Mouse (Mus musculus): Measurements from ENCODE around the gene Cycs. TPM values are rescaled to one million over a fixed set of nuclear protein-coding genes. Genes with fewer than 3 reads are reported as not detected.

Cycs gene
- total and polyA plus RNA-seq, 2 experiments from 2014 or later = 48.8 to 74.7 TPM

DNA sequence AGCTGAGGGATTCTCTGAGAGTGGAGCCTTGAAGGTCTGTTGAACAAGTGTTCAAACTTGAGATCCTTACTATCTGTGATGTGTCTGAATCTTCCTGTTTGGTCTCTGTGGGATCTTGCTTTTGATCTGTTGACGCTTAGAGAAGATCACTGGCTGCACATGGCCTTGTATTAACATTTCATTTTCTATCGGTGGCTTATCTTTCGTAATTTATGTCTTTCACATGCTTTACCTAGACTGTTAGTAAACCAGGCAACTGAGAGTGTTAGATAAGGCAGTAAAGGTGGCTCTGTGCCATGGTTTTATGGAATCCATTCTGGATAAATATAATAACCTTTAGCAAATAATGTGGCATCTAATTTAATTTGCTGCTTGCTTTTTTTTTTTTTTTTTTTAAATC is 23.9 kb upstream of the Cycs start:
- ATAC-seq (no peak), DNase-seq (no peak)
- no peak overlapping the region for H3K9ac ChIP-seq
- H3K36me3 ChIP-seq (ENCODE audit: insufficient read depth) = no peaks in the 10 kb centered on the region
- H3K4me2 ChIP-seq (ENCODE audit: low read depth) = no peak overlapping the region
- H3K27me3 ChIP-seq (ENCODE audit: insufficient read depth, low read length) = no peaks in the 10 kb centered on the region
- no peak for TF ChIP-seq CTCF (IDR thresholded peaks at IDR 0.05; ENCODE audit: low read depth)
- H3K4me1 ChIP-seq (ENCODE audit: insufficient read depth) = no peaks in the 10 kb centered on the region
- no peaks in the 10 kb centered on the region for H3K9me3 ChIP-seq (ENCODE audit: low read length)
- H3K27ac ChIP-seq (ENCODE audit: low read depth, low read length) = no peak overlapping the region
- H3K4me3 ChIP-seq (ENCODE audit: low read depth, low read length) = no peak overlapping the region
- WGBS = 89% methylated on average over 3 of the region's 3 CpGs

DNA sequence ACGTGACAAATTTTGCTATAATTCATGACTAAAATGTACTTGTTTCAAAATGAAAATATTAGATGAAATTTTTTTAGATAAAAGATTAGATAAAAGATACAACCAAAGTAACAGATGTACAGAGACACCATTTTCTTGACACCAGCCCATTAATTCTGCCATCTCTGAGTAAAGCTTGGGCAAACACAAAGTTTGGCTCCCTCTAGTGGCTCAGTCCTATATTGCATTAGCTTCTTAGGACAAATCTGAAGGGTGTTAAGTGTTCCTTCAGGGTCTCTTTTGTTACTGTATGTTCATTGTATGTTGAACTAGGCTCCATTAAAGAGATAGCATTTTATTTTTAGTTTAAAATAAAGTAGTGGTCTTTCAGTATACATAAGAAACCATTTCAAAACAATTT is 21.9 kb upstream of the Cycs start:
- Histone ChIP-seq H3K9me3 (ENCODE audit: low read length) (no peaks in the 10 kb centered on the region), H3K9ac (no peak overlapping the region), H3K4me2 (ENCODE audit: low read depth) (no peak overlapping the region), H3K36me3 (ENCODE audit: insufficient read depth) (no peaks in the 10 kb centered on the region), H3K27ac (ENCODE audit: low read depth, low read length) (no peak overlapping the region), H3K27me3 (ENCODE audit: insufficient read depth, low read length) (no peaks in the 10 kb centered on the region), H3K4me3 (ENCODE audit: low read depth, low read length) (no peak overlapping the region), H3K4me1 (ENCODE audit: insufficient read depth) (no peaks in the 10 kb centered on the region)
- DNase-seq (peak; percentile 87), ATAC-seq (peak; percentile 48; the same call in 1 of the 2 replicates)
- peak; percentile 86 for TF ChIP-seq CTCF (IDR thresholded peaks at IDR 0.05; ENCODE audit: low read depth)
- 64% methylated on average over 1 of the region's 1 CpGs for WGBS

DNA sequence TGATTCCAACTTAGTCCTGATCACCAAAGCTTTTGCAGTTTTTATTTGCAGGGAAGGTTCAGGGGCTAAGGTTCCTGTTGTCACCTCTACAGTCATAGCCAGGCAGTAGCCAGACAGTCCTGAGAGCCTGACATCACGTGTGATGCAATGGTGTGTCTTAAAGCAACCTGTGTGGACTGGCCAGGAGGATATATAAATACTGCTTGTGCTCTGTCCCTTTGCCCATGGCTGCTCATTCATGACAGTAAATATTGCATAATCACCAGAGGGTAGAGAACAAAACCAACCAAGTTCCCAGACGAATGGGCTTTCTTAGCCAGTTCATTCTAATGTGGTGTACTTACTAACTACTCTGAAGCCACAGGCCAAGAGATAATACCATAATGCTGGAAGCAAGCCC is 21.1 kb upstream of the Cycs start:
- H3K4me1 ChIP-seq (ENCODE audit: insufficient read depth) = no peaks in the 10 kb centered on the region
- DNase-seq = no peak
- H3K9me3 ChIP-seq (ENCODE audit: low read length) = no peaks in the 10 kb centered on the region
- WGBS = 85% methylated on average over 2 of the region's 2 CpGs
- H3K4me3 ChIP-seq (ENCODE audit: low read depth, low read length) = no peak overlapping the region
- no peak overlapping the region for H3K27ac ChIP-seq (ENCODE audit: low read depth, low read length)
- ATAC-seq = no peak
- H3K36me3 ChIP-seq (ENCODE audit: insufficient read depth) = no peaks in the 10 kb centered on the region
- TF ChIP-seq CTCF (IDR thresholded peaks at IDR 0.05; ENCODE audit: low read depth) = no peak
- H3K9ac ChIP-seq = no peak overlapping the region
- no peak overlapping the region for H3K4me2 ChIP-seq (ENCODE audit: low read depth)
- H3K27me3 ChIP-seq (ENCODE audit: insufficient read depth, low read length) = no peaks in the 10 kb centered on the region

DNA sequence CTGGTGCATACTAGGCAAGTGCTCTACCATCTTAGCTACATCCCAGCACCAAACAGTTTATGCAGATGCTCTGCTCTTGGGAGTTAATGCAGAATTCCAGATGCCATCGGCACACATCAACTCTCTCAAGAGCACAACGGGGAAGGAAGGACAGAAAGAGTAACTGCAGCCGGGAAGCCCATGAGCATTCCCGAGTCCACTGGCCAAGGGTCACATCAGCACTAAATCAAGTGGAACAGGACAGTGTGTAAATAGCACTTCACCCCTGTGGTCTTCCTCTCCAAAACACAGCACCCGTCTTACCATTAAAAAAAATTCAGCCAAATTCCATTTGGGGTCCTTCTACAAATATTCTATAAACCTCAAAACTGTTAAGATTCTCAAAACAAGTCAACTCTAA is 20.0 kb upstream of the Cycs start:
- H3K36me3 ChIP-seq (ENCODE audit: insufficient read depth) = no peaks in the 10 kb centered on the region
- 90% methylated on average over 5 of the region's 5 CpGs for WGBS
- H3K9ac ChIP-seq = no peak overlapping the region
- no peaks in the 10 kb centered on the region for H3K27me3 ChIP-seq (ENCODE audit: insufficient read depth, low read length)
- ATAC-seq = no peak
- no peak overlapping the region for H3K27ac ChIP-seq (ENCODE audit: low read depth, low read length)
- no peak for TF ChIP-seq CTCF (IDR thresholded peaks at IDR 0.05; ENCODE audit: low read depth)
- DNase-seq = no peak
- no peaks in the 10 kb centered on the region for H3K4me1 ChIP-seq (ENCODE audit: insufficient read depth)
- H3K4me2 ChIP-seq (ENCODE audit: low read depth) = no peak overlapping the region
- no peak overlapping the region for H3K4me3 ChIP-seq (ENCODE audit: low read depth, low read length)
- H3K9me3 ChIP-seq (ENCODE audit: low read length) = no peaks in the 10 kb centered on the region

DNA sequence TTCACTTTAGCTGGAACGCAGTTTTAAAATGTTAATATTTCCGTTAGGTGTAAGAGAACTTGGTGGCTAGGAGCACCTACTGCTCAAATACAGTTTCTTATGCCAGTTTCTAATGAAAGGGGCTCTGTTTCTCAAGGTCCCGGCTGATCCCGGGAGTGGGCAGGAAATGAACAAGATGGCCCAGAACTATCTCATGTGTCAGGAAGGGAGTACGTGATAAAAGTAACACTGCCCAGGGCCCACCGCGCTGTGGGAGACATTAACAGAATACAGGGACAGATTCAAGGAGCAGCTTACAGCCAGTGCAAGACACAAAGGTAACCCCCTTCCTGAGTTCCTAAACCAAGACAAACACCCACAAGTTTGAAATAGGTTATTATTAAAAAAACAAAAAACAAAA is 19.4 kb upstream of the Cycs start:
- no peak for ATAC-seq
- no peak overlapping the region for H3K4me3 ChIP-seq (ENCODE audit: low read depth, low read length)
- H3K4me1 ChIP-seq (ENCODE audit: insufficient read depth) = no peaks in the 10 kb centered on the region
- H3K27ac ChIP-seq (ENCODE audit: low read depth, low read length) = no peak overlapping the region
- no peak for DNase-seq
- 92% methylated on average over 7 of the region's 7 CpGs for WGBS
- H3K9ac ChIP-seq = no peak overlapping the region
- no peaks in the 10 kb centered on the region for H3K36me3 ChIP-seq (ENCODE audit: insufficient read depth)
- no peak for TF ChIP-seq CTCF (IDR thresholded peaks at IDR 0.05; ENCODE audit: low read depth)
- H3K9me3 ChIP-seq (ENCODE audit: low read length) = no peaks in the 10 kb centered on the region
- no peaks in the 10 kb centered on the region for H3K27me3 ChIP-seq (ENCODE audit: insufficient read depth, low read length)
- H3K4me2 ChIP-seq (ENCODE audit: low read depth) = no peak overlapping the region

DNA sequence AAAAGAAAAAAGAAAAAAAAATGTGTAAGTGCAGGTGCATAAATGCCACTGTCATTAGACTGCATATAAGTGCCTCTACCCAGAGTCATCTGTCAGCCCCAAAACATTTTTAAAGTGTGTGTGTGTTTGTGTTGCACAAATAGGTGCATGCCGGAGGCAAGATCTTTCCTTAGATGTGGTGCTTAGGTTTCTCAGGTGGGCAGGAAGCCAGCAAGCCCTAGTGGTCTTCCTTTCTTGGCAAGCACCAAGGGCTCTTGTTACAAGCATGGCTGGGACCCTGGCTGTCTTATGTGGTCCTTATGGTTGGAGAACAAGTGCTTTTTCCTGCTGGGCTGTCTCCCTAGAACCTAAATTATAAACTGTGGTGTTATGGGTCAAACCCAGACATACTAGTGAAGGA is 5.3 kb upstream of the Cycs start:
- H3K4me3 ChIP-seq (ENCODE audit: low read depth, low read length) = no peak overlapping the region
- H3K4me1 ChIP-seq (ENCODE audit: insufficient read depth) = 0 out of 2 replicates have a peak, but pooled peaks cover 6% of the 10 kb centered on the region
- no peak overlapping the region for H3K27ac ChIP-seq (ENCODE audit: low read depth, low read length)
- no peaks in the 10 kb centered on the region for H3K36me3 ChIP-seq (ENCODE audit: insufficient read depth)
- no peaks in the 10 kb centered on the region for H3K9me3 ChIP-seq (ENCODE audit: low read length)
- H3K27me3 ChIP-seq (ENCODE audit: insufficient read depth, low read length) = no peaks in the 10 kb centered on the region
- ATAC-seq (no peak), DNase-seq (no peak)
- TF ChIP-seq CTCF (IDR thresholded peaks at IDR 0.05; ENCODE audit: low read depth) = no peak
- no peak overlapping the region for H3K9ac ChIP-seq
- H3K4me2 ChIP-seq (ENCODE audit: low read depth) = no peak overlapping the region
- WGBS = 86% methylated on average over 1 of the region's 1 CpGs

DNA sequence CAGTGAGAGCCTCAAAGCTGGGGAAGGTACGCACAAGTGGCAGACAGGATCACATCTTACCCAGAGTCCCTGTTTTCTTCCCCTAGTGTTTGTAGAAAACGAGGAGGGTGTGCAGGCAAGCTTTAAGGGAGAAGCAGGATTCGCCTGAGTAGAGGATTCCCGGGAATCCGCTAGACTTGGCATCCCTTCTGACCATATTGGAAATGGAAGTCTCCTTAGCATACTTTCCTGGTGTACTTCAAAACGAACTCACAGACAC is 588 bp upstream of the Cycs start:
- Histone ChIP-seq H3K4me1 (ENCODE audit: insufficient read depth) (0 out of 2 replicates have a peak, but pooled peaks cover 10% of the 10 kb centered on the region), H3K27me3 (ENCODE audit: insufficient read depth, low read length) (no peaks in the 10 kb centered on the region), H3K9me3 (ENCODE audit: low read length) (no peaks in the 10 kb centered on the region), H3K27ac (ENCODE audit: low read depth, low read length) (peak overlapping the region; percentile 94), H3K36me3 (ENCODE audit: insufficient read depth) (peaks cover 12% of the 10 kb centered on the region), H3K4me2 (ENCODE audit: low read depth) (peak overlapping the region; percentile 83), H3K4me3 (ENCODE audit: low read depth, low read length) (peak overlapping the region; percentile 54), H3K9ac (peak overlapping the region; percentile 94)
- peak; percentile 69 for ATAC-seq
- WGBS = 6% methylated on average over 6 of the region's 6 CpGs
- DNase-seq = peak; percentile 79
- no peak for TF ChIP-seq CTCF (IDR thresholded peaks at IDR 0.05; ENCODE audit: low read depth)

DNA sequence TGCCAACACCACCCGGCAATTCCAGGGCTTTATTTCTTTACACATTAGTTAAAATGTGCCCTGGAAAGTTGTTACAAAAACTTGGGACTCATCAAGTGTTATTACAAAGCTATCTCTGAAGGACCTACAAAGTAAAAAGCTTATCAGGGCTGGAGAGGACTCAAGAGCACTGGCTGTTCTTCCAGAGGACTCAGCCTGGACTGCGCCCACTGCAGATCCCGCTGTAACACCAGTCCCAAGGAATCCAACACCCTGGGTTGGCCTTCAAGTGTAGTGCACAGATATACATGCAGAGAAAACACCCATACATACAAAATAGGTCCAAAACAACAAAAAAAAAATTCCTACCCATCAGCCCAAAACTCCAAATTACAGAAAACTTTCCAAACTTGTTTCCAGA is 2.7 kb downstream of the Cycs start:
- 0 out of 2 replicates have a peak, but pooled peaks cover 10% of the 10 kb centered on the region for H3K4me1 ChIP-seq (ENCODE audit: insufficient read depth)
- no peak for TF ChIP-seq CTCF (IDR thresholded peaks at IDR 0.05; ENCODE audit: low read depth)
- DNase-seq = no peak
- H3K9ac ChIP-seq = no peak overlapping the region
- peaks cover 12% of the 10 kb centered on the region for H3K36me3 ChIP-seq (ENCODE audit: insufficient read depth)
- no peak overlapping the region for H3K4me3 ChIP-seq (ENCODE audit: low read depth, low read length)
- H3K27ac ChIP-seq (ENCODE audit: low read depth, low read length) = no peak overlapping the region
- WGBS = over 99% methylated on average over 3 of the region's 3 CpGs
- H3K4me2 ChIP-seq (ENCODE audit: low read depth) = no peak overlapping the region
- ATAC-seq = no peak
- no peaks in the 10 kb centered on the region for H3K27me3 ChIP-seq (ENCODE audit: insufficient read depth, low read length)
- H3K9me3 ChIP-seq (ENCODE audit: low read length) = no peaks in the 10 kb centered on the region
